Mouse (Mus musculus) CH12.LX (cell line): Measurements from ENCODE around the gene Ttc7. TPM values are rescaled to one million over a fixed set of nuclear protein-coding genes. Genes with fewer than 3 reads are reported as not detected.

ENCODE experiments used
- DNase-seq: peaks from one replicate; pipeline ENCODE4 v3.0.0-alpha.2; 2013; ENCODE audit errors: extremely low read depth
- H3K27ac ChIP-seq: 2 replicates; pipeline ENCODE4 v1.5.1; 2012; ENCODE audit warnings: low read depth, mild to moderate bottlenecking, control low read depth, moderate library complexity; ENCODE audit not compliant: insufficient read depth
- H3K27me3 ChIP-seq: replicated peaks from 2 replicates; pipeline ENCODE3; 2012; ENCODE audit warnings: inconsistent platforms
- H3K36me3 ChIP-seq, 2 experiments: replicated peaks in 1 of 2; 2 replicates each; pipeline versions ENCODE3 to v1.6.1; 2012; ENCODE audit warnings: inconsistent platforms in 1 of 2, low read length in 1 of 2, mild to moderate bottlenecking in 1 of 2, mixed read lengths in 1 of 2, moderate library complexity in 1 of 2; ENCODE audit not compliant: control insufficient read depth in 1 of 2, insufficient read depth in 1 of 2
- H3K4me1 ChIP-seq, 2 experiments: 2 replicates each; pipeline ENCODE4 v1.6.1; 2012; ENCODE audit warnings: inconsistent platforms in 1 of 2, moderate library complexity in 1 of 2; ENCODE audit not compliant: insufficient read depth in 2 of 2, control insufficient read depth in 1 of 2
- H3K4me2 ChIP-seq: 2 replicates; pipeline ENCODE4 v1.6.1; 2012; ENCODE audit warnings: low read depth, mild to moderate bottlenecking, control low read depth; ENCODE audit not compliant: poor library complexity, insufficient read depth, severe bottlenecking
- H3K4me3 ChIP-seq, 3 experiments: fragments of 150-350 bp in 1 of 3; sonication (generic) in 1 of 3; replicated peaks in 1 of 3; 2 replicates each; pipeline versions ENCODE3 to v1.5.1; 2011 to 2012; ENCODE audit warnings: low read depth in 2 of 3, low read length in 2 of 3, mild to moderate bottlenecking in 2 of 3, moderate library complexity in 2 of 3, control low read depth in 1 of 3, improper control_type of control experiment in 1 of 3, inconsistent platforms in 1 of 3, mixed read lengths in 1 of 3; ENCODE audit not compliant: poor library complexity in 1 of 3
- H3K79me2 ChIP-seq: replicated peaks from 2 replicates; pipeline ENCODE4 v1.6.1; 2012; ENCODE audit warnings: mild to moderate bottlenecking, moderate library complexity; ENCODE audit not compliant: control insufficient read depth, poor library complexity, insufficient read depth, severe bottlenecking; ENCODE audit errors: extremely low read depth
- H3K9ac ChIP-seq: 2 replicates; pipeline ENCODE4 v1.6.1; 2012; ENCODE audit warnings: low read depth, mild to moderate bottlenecking, control low read depth, moderate library complexity; ENCODE audit not compliant: insufficient read depth
- H3K9me3 ChIP-seq: replicated peaks from 2 replicates; pipeline ENCODE3; 2012; ENCODE audit warnings: low read length, inconsistent platforms, mixed read lengths
- BHLHE40 ChIP-seq: IDR thresholded peaks from 2 replicates; pipeline ENCODE4 v1.6.1; 2011; ENCODE audit warnings: mild to moderate bottlenecking, low read depth, low read length, improper control_type of control experiment
- CHD1 ChIP-seq: IDR thresholded peaks from 2 replicates; pipeline ENCODE4 v1.6.1; 2012; ENCODE audit warnings: low read depth, low read length, improper control_type of control experiment, inconsistent platforms
- CHD2 ChIP-seq: IDR thresholded peaks from 2 replicates; pipeline ENCODE4 v1.6.1; 2011; ENCODE audit warnings: low read length, improper control_type of control experiment
- EP300 ChIP-seq: IDR thresholded peaks from 2 replicates; pipeline ENCODE4 v1.6.1; 2011; ENCODE audit warnings: low read length, improper control_type of control experiment
- ETS1 ChIP-seq: conservative IDR thresholded peaks from 2 replicates; pipeline ENCODE4 v1.6.1; 2012; ENCODE audit warnings: low read depth, mild to moderate bottlenecking, inconsistent platforms, low read length, improper control_type of control experiment, moderate library complexity
- GABPA ChIP-seq: IDR thresholded peaks from 2 replicates; pipeline ENCODE4 v1.6.1; 2012; ENCODE audit warnings: low read depth, low read length, improper control_type of control experiment, inconsistent platforms; ENCODE audit not compliant: insufficient replicate concordance
- IRF4 ChIP-seq: IDR thresholded peaks from 2 replicates; pipeline ENCODE4 v1.6.1; 2014; ENCODE audit warnings: low read depth, mild to moderate bottlenecking, inconsistent platforms, low read length, improper control_type of control experiment
- JUN ChIP-seq: IDR thresholded peaks from 2 replicates; pipeline ENCODE4 v1.6.1; 2011; ENCODE audit warnings: low read depth, mild to moderate bottlenecking, low read length, improper control_type of control experiment, moderate library complexity; ENCODE audit not compliant: insufficient read depth
- JUND ChIP-seq: conservative IDR thresholded peaks from 2 replicates; pipeline ENCODE4 v1.6.1; 2011; ENCODE audit warnings: low read depth, low read length, improper control_type of control experiment
- MAX ChIP-seq: IDR thresholded peaks from 2 replicates; pipeline ENCODE4 v1.6.1; 2011; ENCODE audit warnings: low read length, improper control_type of control experiment
- MEF2A ChIP-seq: IDR thresholded peaks from 2 replicates; pipeline ENCODE4 v1.6.1; 2014; ENCODE audit warnings: low read depth, mild to moderate bottlenecking, inconsistent platforms, low read length, improper control_type of control experiment, borderline replicate concordance
- MXI1 ChIP-seq: IDR thresholded peaks from 2 replicates; pipeline ENCODE4 v1.6.1; 2011; ENCODE audit warnings: mild to moderate bottlenecking, low read depth, low read length, improper control_type of control experiment
- NRF1 ChIP-seq: IDR thresholded peaks from 2 replicates; pipeline ENCODE4 v1.6.1; 2014; ENCODE audit warnings: low read depth, mild to moderate bottlenecking, inconsistent platforms, low read length, improper control_type of control experiment, moderate library complexity
- PAX5 ChIP-seq: IDR thresholded peaks from 2 replicates; pipeline ENCODE4 v1.6.1; 2012; ENCODE audit warnings: low read length, inconsistent platforms, mixed read lengths
- POLR2A ChIP-seq: IDR thresholded peaks from 2 replicates; pipeline ENCODE4 v1.6.1; 2011; ENCODE audit warnings: low read depth, mild to moderate bottlenecking, improper control_type of control experiment, low read length
- RAD21 ChIP-seq: IDR thresholded peaks from 2 replicates; pipeline ENCODE4 v1.6.1; 2011; ENCODE audit warnings: low read depth, mild to moderate bottlenecking, low read length, improper control_type of control experiment, moderate library complexity
- SIN3A ChIP-seq: IDR thresholded peaks from 2 replicates; pipeline ENCODE4 v1.6.1; 2012; ENCODE audit warnings: low read length, improper control_type of control experiment, inconsistent platforms
- USF2 ChIP-seq: conservative IDR thresholded peaks from 2 replicates; pipeline ENCODE4 v1.6.1; 2011; ENCODE audit warnings: low read depth, low read length, improper control_type of control experiment
- ZC3H11A ChIP-seq: IDR thresholded peaks from 2 replicates; pipeline ENCODE4 v1.6.1; 2012; ENCODE audit warnings: low read depth, mild to moderate bottlenecking, inconsistent platforms, low read length, improper control_type of control experiment
- ZKSCAN1 ChIP-seq: IDR thresholded peaks from 2 replicates; pipeline ENCODE4 v1.6.1; 2012; ENCODE audit warnings: low read depth, inconsistent platforms, low read length, improper control_type of control experiment, borderline replicate concordance
- ZMIZ1 ChIP-seq: IDR thresholded peaks from 2 replicates; pipeline ENCODE4 v1.6.1; 2012; ENCODE audit warnings: low read depth, mild to moderate bottlenecking, inconsistent platforms, low read length, improper control_type of control experiment
- ZNF384 ChIP-seq: IDR thresholded peaks from 2 replicates; pipeline ENCODE4 v1.6.1; 2012; ENCODE audit warnings: low read depth, low read length, improper control_type of control experiment, inconsistent platforms
- dilution Hi-C: fragments of 300-500 bp; cut with MboI; formaldehyde crosslinking; loops from 2 replicates; pipeline ENCODE4 v1.14.3; 2020; ENCODE audit warnings: low sequenced_read_pairs; ENCODE audit not compliant: extremely low pct_unique_long_range_greater_than_20kb, extremely low pct_ligation_motif_present
- in situ Hi-C: fragments of 300-500 bp; cut with MboI; formaldehyde crosslinking; loops from 3 replicates; pipeline ENCODE4 v1.14.3; 2019; ENCODE audit warnings: low sequenced_read_pairs, low pct_ligation_motif_present, low pct_unique_long_range_greater_than_20kb, mixed read lengths
- polyA plus RNA-seq: library from polyadenylated mRNA; unstranded; fragments of >175 nt; gene quantifications from 2 replicates; pipeline ENCODE4 v1.2.1, GENCODE M21; 2012; ENCODE audit warnings: low read depth; ENCODE audit not compliant: insufficient read length
- total RNA-seq, 2 experiments: library from RNA; depleted of rRNA; stranded (reverse); fragments of 300-350 nt in 1 of 2; fragments of >200 nt in 1 of 2; gene quantifications; 2 replicates each; pipeline ENCODE4 v1.2.3; 2012 to 2014

The Ttc7 gene
- total and polyA plus RNA-seq, 3 experiments: 6.2 to 16.4 (median 12.8) TPM

DNA sequence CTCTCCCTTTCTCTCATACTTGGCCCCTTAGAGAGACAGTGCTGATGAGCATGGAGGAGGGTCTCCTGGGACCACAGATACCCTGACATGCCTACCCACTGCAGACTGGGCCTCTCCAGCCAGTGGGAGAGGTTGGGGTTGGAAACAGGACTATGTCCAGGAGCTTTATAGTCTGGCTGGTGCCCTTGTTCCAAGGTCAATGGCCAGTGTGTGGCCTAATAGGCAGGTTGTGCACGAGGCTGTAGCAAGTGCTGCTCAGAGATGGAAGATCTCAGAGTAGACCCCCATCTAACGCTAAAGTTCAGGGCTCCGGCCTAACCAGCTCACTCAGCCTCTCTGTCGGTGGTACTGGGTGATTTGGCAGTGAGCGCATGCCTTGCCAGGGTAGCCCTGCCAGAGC, 9.1 kb downstream of the Ttc7 start:
- Histone ChIP-seq H3K36me3 (peaks cover 12 to 62% of the 10 kb centered on the region in 2 experiments), H3K4me2 (no peak overlapping the region), H3K9me3 (no peaks in the 10 kb centered on the region), H3K4me3 (no peak overlapping the region), H3K27me3 (no peaks in the 10 kb centered on the region), H3K4me1 (peaks cover 0 to 6% of the 10 kb centered on the region in 2 experiments; a peak in 2 of 4 replicates), H3K9ac (no peak overlapping the region), H3K27ac (no peak overlapping the region), H3K79me2 (no peaks in the 10 kb centered on the region)
- in situ Hi-C loops (no loop called here), dilution Hi-C loops (no loop called here)
- TF ChIP-seq POLR2A (no peak), GABPA (no peak), ZC3H11A (no peak), PAX5 (no peak), CHD1 (no peak), JUN (no peak), RAD21 (no peak)
- no peak for DNase-seq

DNA sequence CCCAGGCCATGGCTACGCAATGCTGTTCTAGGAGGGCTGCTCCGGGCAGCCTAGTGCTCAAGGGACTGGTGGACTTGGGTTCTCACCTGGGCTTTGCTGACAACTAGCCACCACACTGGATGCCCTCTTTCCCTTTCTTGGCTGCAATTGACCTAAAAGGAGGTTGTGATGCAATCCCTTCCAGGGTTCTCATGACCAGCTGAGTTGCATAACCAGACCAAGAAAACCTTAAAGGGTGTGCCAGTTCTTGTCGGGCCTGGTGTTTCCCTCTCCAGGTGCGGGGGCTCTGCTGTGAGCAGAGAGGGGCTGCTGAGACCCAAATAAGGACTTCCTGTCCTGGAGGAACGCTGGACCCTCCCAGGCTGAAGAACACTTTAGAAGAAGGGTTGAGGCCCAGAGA, 10.4 kb downstream of the Ttc7 start:
- Histone ChIP-seq H3K4me3 (no peak overlapping the region), H3K4me2 (no peak overlapping the region), H3K36me3 (peaks cover 12 to 60% of the 10 kb centered on the region in 2 experiments), H3K9ac (no peak overlapping the region), H3K9me3 (no peaks in the 10 kb centered on the region), H3K4me1 (peaks cover 0 to under 1% of the 10 kb centered on the region in 2 experiments; a peak in 1 of 4 replicates), H3K27ac (no peak overlapping the region), H3K27me3 (no peaks in the 10 kb centered on the region)
- no peak for DNase-seq
- in situ Hi-C loops: no loop called here
- TF ChIP-seq EP300 (no peak), JUND (no peak), POLR2A (no peak), RAD21 (no peak), BHLHE40 (no peak), ZKSCAN1 (no peak), ZMIZ1 (no peak), MEF2A (no peak), ETS1 (no peak), MXI1 (no peak), NRF1 (no peak), IRF4 (no peak), ZNF384 (no peak), CHD2 (no peak), MAX (no peak), SIN3A (no peak), USF2 (no peak)
- TF ChIP-seq, all 38 proteins: peak for 0
- dilution Hi-C loops: no loop called here
- no peaks in the 10 kb centered on the region for H3K79me2 ChIP-seq
